Mouse (Mus musculus) lung, embryonic 14.5 days (tissue): ENCODE data around the gene Gm45208. TPM values are rescaled to one million over a fixed set of nuclear protein-coding genes. Genes with fewer than 3 reads are reported as not detected.

Experiments
- ATAC-seq: fragments of 200-750 bp; cut with Nextera tagmentation; 2 replicates; pipeline ENCODE4 v1.8.0; 2017; ENCODE audit warnings: mild to moderate bottlenecking, moderate TSS enrichment, moderate library complexity; ENCODE audit not compliant: insufficient read depth
- DNase-seq: peaks from one replicate; pipeline ENCODE4 v3.0.0-alpha.2; 2015
- H3K27ac ChIP-seq: fragments of 300-500 bp; sonication (generic); 2 replicates; pipeline ENCODE4 v1.5.1; 2014; ENCODE audit warnings: low read depth, mild to moderate bottlenecking, moderate library complexity
- H3K27me3 ChIP-seq: fragments of 300-500 bp; sonication (generic); 2 replicates; pipeline ENCODE4 v1.6.1; 2014; ENCODE audit warnings: low read length, control low read depth; ENCODE audit not compliant: insufficient read depth
- H3K36me3 ChIP-seq: fragments of 300-500 bp; sonication (generic); 2 replicates; pipeline ENCODE4 v1.6.1; 2014; ENCODE audit warnings: control low read depth; ENCODE audit not compliant: insufficient read depth
- H3K4me1 ChIP-seq: fragments of 300-500 bp; sonication (generic); 2 replicates; pipeline ENCODE4 v1.6.1; 2014; ENCODE audit warnings: antibody characterized with exemption, control low read depth; ENCODE audit not compliant: insufficient read depth
- H3K4me2 ChIP-seq: fragments of 300-500 bp; sonication (generic); 2 replicates; pipeline ENCODE4 v1.6.1; 2014; ENCODE audit warnings: mild to moderate bottlenecking
- H3K4me3 ChIP-seq: fragments of 300-500 bp; sonication (generic); 2 replicates; pipeline ENCODE4 v1.5.1; 2014; ENCODE audit warnings: low read depth, low read length
- H3K9ac ChIP-seq: fragments of 300-500 bp; sonication (generic); 2 replicates; pipeline ENCODE4 v1.6.1; 2014
- H3K9me3 ChIP-seq: fragments of 300-500 bp; sonication (generic); 2 replicates; pipeline ENCODE4 v1.6.1; 2016; ENCODE audit warnings: low read depth, low read length, control low read depth
- CTCF ChIP-seq: IDR thresholded peaks from 2 replicates; pipeline ENCODE4 v1.5.1; 2016; ENCODE audit warnings: antibody characterized with exemption, low read depth
- WGBS: fragments of 180-500 bp; shearing (Covaris S2); extraction: QIAGEN DNeasy Blood & Tissue Kit; methylation state at CpG from one replicate; pipeline ENCODE4 v1.1.7; 2014; 5-methylcytosine and 5-hydroxymethylcytosine counted together
- polyA plus RNA-seq: library from polyadenylated mRNA; unstranded; fragments of >200 nt; fragmentation: Nextera tagmentation; extraction: Ambion mirVana; gene quantifications from 2 replicates; pipeline ENCODE4 v1.2.1, GENCODE M21; 2014

The Gm45208 gene
- polyA plus RNA-seq, 1 experiment from 2014 or later: 0.49 TPM

DNA sequence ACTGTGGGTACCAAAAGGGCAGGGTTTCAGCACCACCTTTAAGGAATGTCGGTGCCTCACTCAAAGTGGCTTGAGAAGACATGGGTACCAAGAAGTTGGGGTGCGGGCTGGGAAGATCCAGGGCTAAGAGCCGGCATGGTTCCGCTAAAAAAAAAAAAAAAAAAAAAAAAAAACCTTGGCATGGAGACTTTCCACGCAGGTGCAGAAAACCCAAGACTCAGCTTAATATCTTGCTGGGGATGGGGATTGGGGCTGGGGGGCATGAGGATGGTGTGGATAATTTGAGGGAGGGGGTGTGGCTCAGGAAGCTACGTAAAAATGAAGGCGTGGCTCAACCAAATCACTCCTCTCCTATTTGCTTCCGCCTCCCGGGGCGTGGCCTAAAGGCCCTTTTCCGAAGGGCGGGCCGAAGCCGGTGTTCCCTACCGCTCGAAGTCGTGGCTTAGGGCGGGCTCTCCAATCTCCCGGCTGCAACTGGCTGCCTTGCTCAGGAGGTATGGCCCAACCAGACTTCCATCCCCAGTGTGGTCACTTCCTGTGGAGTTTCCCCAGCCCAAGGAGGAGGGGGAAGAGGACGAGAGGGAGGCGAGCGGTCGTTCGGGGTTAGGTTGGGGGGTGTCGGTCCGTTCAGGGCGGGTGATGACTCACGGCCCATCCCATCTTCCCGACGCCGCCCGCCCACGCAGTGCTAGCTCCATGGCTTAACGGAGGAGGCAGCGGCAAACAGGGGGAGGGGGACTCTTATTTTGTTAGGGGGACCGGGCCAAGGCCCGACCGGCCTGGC lies 40.3 kb downstream of the Gm45208 start, which contains the start of gene Tfe3:
Tfe3 (plus strand) TSS at position 424 of the 784 bp plus-strand sequence.
- Histone ChIP-seq H3K9ac (peak within 1 kb of the TSS; percentile 67), H3K4me3 (peak within 1 kb of the TSS; percentile 64), H3K4me1 (no peaks in the 10 kb centered on the region), H3K27me3 (no peaks in the 10 kb centered on the region), H3K27ac (peak within 1 kb of the TSS; percentile 75), H3K4me2 (peak within 1 kb of the TSS; percentile 69), H3K9me3 (no peaks in the 10 kb centered on the region), H3K36me3 (peaks cover 13% of the 10 kb centered on the region)
- 10% methylated on average over 32 of the region's 38 CpGs for WGBS
- ATAC-seq: peak; percentile 97
- DNase-seq: peak; percentile 94
- no peak for TF ChIP-seq CTCF

DNA sequence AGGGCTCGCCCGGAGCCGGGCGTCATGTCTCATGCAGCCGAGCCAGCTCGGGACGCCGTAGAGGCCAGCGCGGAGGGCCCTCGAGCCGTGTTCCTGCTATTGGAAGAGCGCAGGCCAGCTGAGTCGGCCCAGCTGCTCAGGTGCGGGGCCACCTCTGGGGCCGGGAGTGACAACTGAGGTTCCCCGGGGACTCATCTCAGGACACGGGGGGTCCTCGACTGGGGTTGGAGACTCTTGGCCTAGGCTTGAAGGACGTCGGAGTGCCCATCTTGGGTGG lies 40.8 kb downstream of the Gm45208 start:
- H3K9ac ChIP-seq: peak overlapping the region; percentile 67
- no peak for DNase-seq
- H3K4me2 ChIP-seq: peak overlapping the region; percentile 69
- H3K4me1 ChIP-seq: no peaks in the 10 kb centered on the region
- no peaks in the 10 kb centered on the region for H3K27me3 ChIP-seq
- no peak; the same call in 1 of the 2 replicates for ATAC-seq
- H3K27ac ChIP-seq: peak overlapping the region; percentile 75
- no peaks in the 10 kb centered on the region for H3K9me3 ChIP-seq
- peak overlapping the region; percentile 64 for H3K4me3 ChIP-seq
- no peak for TF ChIP-seq CTCF
- WGBS: 14% methylated on average over 21 of the region's 21 CpGs
- peaks cover 18% of the 10 kb centered on the region for H3K36me3 ChIP-seq

DNA sequence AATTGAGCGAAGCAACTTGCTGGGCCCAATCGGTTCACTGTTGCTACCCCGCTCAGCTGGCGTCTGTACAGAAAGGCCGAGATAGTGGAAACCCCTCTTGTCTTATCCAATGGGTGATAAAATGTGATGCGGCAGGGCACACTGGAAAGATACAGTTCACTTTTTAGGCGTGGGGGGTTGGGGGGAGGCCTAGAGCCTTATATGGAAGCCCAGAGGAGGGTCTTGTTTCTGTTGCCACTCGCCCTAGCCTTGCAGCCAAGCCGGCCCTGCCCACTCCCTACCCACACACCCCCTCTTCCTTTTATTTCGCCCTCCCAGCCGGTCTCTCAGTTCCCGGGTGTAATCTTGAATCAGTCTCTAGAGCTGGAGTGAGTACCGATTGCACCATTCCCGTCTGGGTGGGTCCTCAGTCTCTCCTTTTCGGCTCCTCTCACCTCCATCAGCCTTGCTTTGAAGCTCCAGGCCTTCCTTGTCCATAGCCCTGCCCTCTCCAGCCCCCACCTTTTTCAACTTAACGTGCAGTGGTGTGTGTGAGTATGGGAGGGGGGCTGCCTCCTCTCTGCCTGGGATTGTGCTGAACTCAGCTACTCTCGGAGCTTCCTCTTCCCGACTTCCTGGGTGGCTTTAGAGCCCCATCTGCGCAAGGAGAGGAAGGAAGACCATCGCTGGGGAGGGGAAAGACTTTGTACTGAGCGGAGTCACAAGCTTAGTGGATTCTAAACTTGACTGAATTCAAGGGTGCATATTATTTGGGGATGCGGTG lies 41.8 kb downstream of the Gm45208 start:
- no peaks in the 10 kb centered on the region for H3K9me3 ChIP-seq
- H3K4me2 ChIP-seq: peak overlapping the region; percentile 69
- peaks cover 28% of the 10 kb centered on the region for H3K36me3 ChIP-seq
- no peaks in the 10 kb centered on the region for H3K27me3 ChIP-seq
- H3K4me1 ChIP-seq: no peaks in the 10 kb centered on the region
- peak overlapping the region; percentile 64 for H3K4me3 ChIP-seq
- DNase-seq (peak; percentile 49), ATAC-seq (peak; percentile 30; the same call in 1 of the 2 replicates)
- H3K9ac ChIP-seq: peak overlapping the region; percentile 67
- peak overlapping the region; percentile 75; the same call in 1 of the 2 replicates for H3K27ac ChIP-seq
- 9% methylated on average over 22 of the region's 22 CpGs for WGBS
- no peak for TF ChIP-seq CTCF

DNA sequence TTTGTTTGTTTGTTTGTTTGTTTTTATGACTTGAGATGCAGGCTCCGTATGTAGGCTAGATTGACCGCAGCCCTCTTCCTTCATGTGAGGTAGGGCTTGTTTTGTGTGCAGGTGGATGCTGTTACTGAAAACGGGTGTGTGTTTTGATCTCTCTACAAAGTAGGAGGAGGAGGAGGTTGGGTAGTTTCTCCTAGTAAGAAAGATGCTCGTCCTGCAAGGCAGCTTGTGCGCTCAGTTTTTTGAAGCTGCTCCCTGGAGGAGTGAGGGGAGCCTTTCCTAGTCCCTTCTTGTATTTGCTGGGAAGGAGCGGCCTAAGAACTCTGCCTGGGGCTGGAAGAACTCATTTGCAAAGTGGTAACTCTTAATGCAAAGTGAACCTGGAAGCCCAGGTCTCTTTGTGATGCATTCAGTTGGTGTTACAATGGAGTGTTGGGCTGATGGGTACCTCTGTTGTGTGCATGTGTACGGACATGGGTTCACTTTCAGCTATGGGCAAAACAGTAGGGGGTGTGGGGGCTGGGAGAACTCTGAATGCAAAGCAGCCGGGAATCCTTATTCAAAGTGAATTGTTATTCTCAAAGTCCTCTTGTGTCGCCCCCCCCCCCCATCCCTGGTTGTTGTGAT lies 42.7 kb downstream of the Gm45208 start:
- no peaks in the 10 kb centered on the region for H3K9me3 ChIP-seq
- no peak for DNase-seq
- WGBS: 23% methylated on average over 9 of the region's 9 CpGs
- no peak for ATAC-seq
- no peaks in the 10 kb centered on the region for H3K4me1 ChIP-seq
- peak overlapping the region; percentile 64 for H3K4me3 ChIP-seq
- peaks cover 34% of the 10 kb centered on the region for H3K36me3 ChIP-seq
- no peak overlapping the region; the same call in 1 of the 2 replicates for H3K9ac ChIP-seq
- H3K27me3 ChIP-seq: no peaks in the 10 kb centered on the region
- peak overlapping the region; percentile 69 for H3K4me2 ChIP-seq
- TF ChIP-seq CTCF: no peak
- no peak overlapping the region for H3K27ac ChIP-seq

DNA sequence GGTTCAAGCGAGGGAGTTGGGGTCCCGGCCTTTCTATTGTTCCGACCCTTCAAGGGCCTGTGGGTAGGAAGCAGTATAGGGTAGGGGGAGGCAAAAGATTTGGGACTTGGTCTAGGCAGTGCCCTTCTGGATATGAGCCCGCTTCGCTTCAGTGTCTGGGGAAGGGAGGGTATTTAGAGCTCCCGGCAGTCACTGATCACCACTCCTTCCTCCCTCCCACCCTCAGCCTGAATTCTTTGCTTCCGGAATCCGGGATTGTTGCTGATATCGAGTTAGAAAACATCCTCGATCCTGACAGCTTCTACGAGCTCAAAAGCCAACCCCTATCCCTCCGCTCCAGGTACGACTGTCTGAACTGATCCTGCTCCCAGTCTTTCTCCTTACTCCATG lies 43.2 kb downstream of the Gm45208 start:
- H3K36me3 ChIP-seq: peaks cover 39% of the 10 kb centered on the region
- ATAC-seq: no peak
- WGBS: 17% methylated on average over 13 of the region's 13 CpGs
- peak overlapping the region; percentile 64 for H3K4me3 ChIP-seq
- no peaks in the 10 kb centered on the region for H3K27me3 ChIP-seq
- DNase-seq: no peak
- peak overlapping the region; percentile 69 for H3K4me2 ChIP-seq
- TF ChIP-seq CTCF: no peak
- H3K9ac ChIP-seq: no peak overlapping the region; the same call in 1 of the 2 replicates
- peak overlapping the region; percentile 24; the same call in 1 of the 2 replicates for H3K27ac ChIP-seq
- no peaks in the 10 kb centered on the region for H3K4me1 ChIP-seq
- H3K9me3 ChIP-seq: no peaks in the 10 kb centered on the region

DNA sequence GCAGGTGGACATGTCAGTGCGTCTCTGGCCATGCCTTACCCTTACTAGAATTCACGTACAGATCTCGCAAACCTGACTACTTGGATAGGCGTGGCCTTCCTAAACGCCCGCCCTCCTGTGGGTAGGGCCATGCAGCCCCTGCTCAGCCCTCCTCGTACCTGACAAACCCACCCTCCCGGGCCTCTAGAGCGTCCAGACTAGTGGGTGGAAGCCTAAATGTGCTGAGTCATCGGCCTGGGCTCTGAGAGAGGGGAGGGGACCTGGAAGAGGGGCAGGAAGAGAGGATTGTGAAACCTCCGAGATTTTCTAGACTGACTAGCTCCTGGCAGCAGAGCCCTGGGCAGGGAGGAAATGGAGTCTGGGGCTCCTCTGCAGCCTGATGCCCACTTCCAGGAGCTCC lies 43.7 kb downstream of the Gm45208 start:
- peaks cover 44% of the 10 kb centered on the region for H3K36me3 ChIP-seq
- ATAC-seq (peak; percentile 61; the same call in 1 of the 2 replicates), DNase-seq (peak; percentile 75)
- H3K9ac ChIP-seq: no peak overlapping the region; the same call in 1 of the 2 replicates
- H3K9me3 ChIP-seq: no peaks in the 10 kb centered on the region
- TF ChIP-seq CTCF: no peak
- peak overlapping the region; percentile 24; the same call in 1 of the 2 replicates for H3K27ac ChIP-seq
- H3K4me3 ChIP-seq: peak overlapping the region; percentile 64; the same call in 1 of the 2 replicates
- peak overlapping the region; percentile 69 for H3K4me2 ChIP-seq
- H3K4me1 ChIP-seq: no peaks in the 10 kb centered on the region
- 11% methylated on average over 11 of the region's 11 CpGs for WGBS
- H3K27me3 ChIP-seq: no peaks in the 10 kb centered on the region
